Mouse (Mus musculus): ENCODE measurements around the gene Arsa.
A peak's percentile ranks its signal among the peaks of the same experiment; 100 is the strongest.

The Arsa gene

DNA sequence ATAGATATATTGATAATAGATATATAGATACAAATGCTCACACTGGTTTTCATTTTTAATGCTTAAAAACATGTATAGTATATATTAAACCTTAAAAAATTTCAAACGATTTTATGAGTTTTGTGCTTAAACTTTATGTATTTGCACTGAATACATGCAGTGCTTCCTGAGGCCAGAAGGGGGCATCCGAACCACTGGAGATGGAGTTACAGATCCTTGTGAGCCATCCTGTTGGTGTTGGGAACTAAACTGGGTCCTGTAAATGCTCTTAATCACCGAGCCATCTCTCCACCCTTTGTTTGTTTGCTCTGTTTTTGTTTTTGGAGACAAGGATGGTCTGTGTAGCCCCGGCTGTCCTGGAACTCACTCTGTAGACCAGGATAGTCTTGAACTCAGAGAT lies 17.7 kb upstream of the Arsa start:
- DNase-seq (ENCODE audit: low spot score), result no peak

DNA sequence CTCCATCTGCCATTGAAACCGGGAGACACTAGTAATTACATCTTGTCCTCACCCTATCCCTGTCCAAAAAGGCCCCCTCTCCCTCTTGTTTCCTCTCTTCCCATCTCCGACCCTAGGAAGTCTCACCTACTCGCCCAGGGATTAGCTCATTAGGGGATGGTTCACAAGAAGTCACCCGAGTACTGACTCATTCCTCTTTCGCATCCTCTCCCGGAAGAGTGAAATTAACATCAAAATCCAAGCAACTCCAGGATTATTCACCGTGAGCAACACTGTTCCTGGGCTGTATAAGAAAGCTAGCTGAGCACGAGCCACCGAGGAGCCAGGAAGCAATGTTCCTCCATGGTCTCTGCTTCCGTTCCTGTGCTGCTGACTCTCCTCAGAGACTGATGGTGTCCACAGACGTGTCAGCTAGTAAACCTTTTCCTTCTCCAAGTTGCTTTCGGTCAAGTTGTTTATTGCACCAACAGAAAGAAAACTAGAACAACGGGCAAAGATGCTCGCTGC lies 11.4 kb upstream of the Arsa start:
- no peak for DNase-seq (ENCODE audit: low spot score)

- DNase-seq (ENCODE audit: low spot score), result no peak
Measured at GRCm38 (mm10) chr15:89488182-89488581, 11.0 kb upstream of the Arsa start.

GRCm38 (mm10) chr15:89480584-89480983 lies 3.4 kb upstream of the Arsa start:
- DNase-seq (ENCODE audit: low spot score), result no peak

GRCm38 (mm10) chr15:89478622-89479021 lies 1.4 kb upstream of the Arsa start:
- DNase-seq (ENCODE audit: low spot score), result no peak

GRCm38 (mm10) chr15:89477806-89478205 lies 581 bp upstream of the Arsa start:
- no peak for DNase-seq (ENCODE audit: low spot score)

DNA sequence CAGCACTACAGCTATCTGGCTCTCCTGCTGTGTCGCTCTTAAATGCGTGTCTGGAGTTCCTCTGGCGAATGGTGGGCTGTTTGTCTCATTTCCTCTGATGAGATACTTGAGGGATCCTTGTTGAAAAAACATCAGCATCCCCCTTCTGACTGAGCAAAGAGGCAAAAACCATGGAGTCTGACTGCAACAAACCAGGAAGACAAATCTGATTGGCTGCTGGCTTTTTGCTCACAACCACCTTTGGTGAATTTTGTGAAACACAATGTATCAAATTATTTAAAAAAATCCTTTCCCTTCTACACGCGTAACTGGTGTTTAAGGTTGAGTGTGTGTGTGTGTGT lies 780 bp downstream of the Arsa start:
- no peak for DNase-seq (ENCODE audit: low spot score)

DNA sequence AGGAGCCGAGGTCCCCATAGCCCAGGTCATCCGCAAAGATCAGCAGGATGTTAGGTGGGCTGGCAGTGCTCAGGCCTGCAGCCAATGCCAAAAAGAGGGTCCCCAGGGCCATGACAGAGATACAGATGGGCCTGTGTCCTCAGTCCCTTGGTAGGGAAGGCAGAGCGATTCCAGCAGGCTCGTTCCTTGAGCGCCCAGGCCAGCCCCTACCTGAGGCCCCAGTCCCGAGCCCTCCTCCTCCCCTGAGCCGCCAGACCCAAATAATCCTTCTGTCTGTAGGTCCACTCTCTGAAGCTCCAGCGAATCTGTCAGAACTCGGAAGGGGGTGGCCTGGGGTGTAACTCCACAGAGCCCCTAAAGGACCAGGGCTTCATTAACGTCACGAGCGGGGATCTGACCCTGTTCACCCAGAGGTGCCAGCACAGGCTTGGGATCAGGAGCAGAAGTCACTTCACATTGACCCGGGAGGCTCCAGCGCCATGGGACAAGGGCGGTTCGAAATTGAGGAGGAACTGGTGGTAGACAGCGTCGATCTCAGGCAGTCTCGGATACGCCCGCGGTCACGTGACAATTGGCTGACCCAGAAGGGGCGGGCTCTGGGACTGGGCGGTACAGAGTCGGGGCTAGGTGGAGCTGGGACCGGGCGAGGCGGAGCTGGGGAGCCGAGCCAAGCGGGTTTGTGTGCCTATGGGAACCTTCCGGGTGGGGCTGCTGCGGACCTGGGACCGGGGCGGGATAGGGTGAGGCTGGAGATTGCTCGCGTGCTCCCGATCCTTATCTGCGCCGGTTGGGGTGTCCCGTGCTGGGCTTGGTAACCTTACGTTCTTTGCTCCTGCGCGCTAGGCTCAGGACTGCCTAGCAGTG lies 1.4 kb downstream of the Arsa start:
- peak; percentile 91 for DNase-seq (ENCODE audit: low spot score)

DNA sequence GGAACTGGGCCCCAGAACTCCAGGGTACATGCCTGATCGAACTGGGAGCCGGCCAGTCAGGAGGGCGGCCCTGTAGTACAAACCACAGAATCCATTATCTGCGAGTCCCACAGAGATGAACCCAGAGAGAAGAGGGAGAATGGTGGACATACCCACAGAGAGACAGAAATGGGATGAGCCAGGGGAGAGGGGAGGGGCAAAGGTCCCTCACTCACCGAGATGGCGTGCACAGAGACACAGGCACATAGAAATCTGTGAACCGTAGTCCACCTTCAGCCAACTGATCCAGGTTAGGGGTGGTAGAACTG lies 2.0 kb downstream of the Arsa start:
- DNase-seq (ENCODE audit: low spot score), result no peak

GRCm38 (mm10) chr15:89474596-89475292 lies 2.5 kb downstream of the Arsa start:
- DNase-seq (ENCODE audit: low spot score), result no peak

DNA sequence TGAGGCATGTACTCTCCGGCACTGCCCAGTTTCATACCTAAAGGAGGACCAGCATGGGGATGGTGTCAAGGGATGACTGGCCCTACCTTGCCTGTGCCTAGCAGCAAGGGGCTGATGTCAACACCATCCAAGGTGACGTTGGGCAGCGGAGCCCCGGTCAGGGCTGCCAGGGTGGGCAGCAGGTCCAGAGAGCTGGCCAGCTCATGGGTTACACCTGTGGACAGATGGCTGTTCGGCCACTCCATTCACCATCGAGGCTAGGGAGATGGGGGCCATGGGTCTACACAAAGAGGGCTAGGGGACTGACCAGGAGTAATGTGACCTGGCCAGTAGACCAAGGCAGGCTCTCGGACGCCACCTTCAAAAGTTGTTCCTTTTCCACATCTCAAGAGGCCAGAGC lies 3.3 kb downstream of the Arsa start:
- no peak for DNase-seq (ENCODE audit: low spot score)

- no peak for DNase-seq (ENCODE audit: low spot score)
Measured at GRCm38 (mm10) chr15:89473370-89473769, 3.9 kb downstream of the Arsa start.

GRCm38 (mm10) chr15:89471476-89471875 lies 5.7 kb downstream of the Arsa start:
- no peak for DNase-seq (ENCODE audit: low spot score)

GRCm38 (mm10) chr15:89468577-89468976 lies 8.6 kb downstream of the Arsa start:
- no peak for DNase-seq (ENCODE audit: low spot score)

DNA sequence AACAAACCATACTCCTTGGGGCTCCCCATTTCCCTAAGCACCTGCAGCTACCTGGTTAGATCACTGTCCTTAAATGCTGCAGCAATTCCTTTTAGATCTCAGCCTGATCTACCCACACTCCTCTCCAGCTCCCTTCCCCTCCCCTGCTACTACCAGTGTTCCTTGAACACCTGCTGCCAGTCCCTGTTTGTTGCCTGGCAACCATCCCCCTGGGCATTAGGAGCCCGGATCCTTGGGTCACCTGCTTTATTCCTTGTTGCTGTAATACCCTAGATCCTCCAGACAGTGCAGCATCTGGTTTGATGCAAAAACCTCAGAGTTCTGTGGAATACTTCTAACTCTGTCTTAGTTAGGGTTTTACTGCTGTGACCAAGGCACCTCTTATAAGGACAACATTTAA lies 12.2 kb downstream of the Arsa start:
- DNase-seq (ENCODE audit: low spot score), result no peak

DNA sequence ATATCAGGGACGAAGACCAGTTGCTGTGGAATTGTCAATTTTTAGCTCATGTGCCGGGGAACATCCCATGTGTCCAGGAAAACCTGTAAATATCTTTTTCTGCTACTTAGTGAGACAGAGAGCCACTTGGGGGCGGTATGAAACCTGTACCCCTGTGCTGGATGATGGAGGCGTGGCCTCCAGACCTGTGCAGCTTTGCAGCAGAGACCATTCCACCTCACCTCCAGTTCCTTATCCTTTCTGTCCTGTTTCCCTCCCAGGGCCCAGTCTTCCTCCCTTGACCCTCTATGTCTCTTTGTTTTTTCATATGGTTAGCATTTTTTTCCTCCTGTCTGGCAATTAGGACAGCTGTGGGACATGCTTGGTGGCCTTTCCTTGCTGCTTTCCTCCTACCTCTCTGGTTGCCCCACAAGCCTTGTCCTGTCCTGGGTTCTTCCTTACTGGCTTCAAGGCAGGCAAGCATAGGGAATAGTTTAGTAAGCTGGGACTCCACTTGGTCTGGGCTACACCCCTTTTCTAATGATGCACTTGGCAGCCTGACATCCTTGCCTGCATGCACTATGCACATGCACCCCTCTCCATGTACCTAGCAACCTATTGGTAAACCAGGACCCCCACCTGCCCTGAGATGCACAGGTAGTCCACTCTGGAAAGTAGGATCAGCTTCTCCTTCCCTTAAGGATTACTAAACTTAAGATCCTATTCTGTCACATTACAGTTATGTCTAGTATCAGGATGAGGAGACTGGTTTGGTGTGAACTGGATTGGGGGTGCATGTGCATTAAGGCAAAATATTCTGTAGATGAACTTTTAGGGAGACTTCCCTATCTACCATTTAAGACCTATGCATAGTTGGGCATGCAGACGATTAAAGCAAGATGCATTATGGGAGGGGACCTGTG lies 13.6 kb downstream of the Arsa start:
- DNase-seq (ENCODE audit: low spot score), result no peak

- DNase-seq (ENCODE audit: low spot score), result no peak
Measured at GRCm38 (mm10) chr15:89462176-89462575, 15.0 kb downstream of the Arsa start.

GRCm38 (mm10) chr15:89461321-89461720 lies 15.9 kb downstream of the Arsa start:
- DNase-seq (ENCODE audit: low spot score), result no peak

DNA sequence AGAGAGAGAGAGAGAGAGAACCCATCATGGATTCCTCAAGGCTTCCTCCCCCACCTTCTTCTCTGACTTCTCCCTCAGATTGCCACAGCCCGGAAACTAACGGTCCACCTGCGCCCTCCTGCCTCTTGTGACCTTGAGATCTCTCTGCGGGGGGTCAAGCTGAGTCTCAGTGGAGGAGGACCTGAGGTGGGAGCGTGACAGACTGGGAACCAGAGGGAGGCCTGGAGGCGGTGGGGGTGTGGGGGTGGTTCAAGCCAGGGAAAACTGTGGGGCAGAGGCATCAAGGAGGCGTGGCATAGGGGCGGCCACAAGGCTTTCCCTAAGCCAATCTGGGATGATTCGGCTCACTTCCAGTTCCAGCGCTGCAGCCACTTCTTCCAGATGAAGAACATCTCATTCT lies 16.9 kb downstream of the Arsa start:
- DNase-seq (ENCODE audit: low spot score), result no peak

- no peak for DNase-seq (ENCODE audit: low spot score)
Measured at GRCm38 (mm10) chr15:89459821-89460220, 17.4 kb downstream of the Arsa start.

DNA sequence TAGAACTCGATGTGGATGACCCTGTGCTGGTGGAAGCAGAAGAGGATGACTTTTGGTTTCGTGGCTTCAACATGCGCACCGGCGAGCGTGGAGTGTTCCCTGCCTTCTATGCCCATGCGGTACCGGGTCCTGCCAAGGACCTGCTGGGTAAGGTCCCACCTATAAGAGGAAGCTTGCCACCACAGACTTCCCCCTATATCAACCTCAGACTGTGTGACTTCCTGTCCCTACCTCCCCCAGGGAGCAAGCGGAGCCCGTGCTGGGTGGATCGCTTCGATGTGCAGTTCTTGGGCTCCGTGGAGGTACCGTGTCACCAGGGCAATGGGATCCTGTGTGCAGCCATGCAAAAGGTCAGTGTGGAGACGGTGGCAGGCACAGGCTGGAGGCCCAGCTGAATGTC lies 18.3 kb downstream of the Arsa start:
- DNase-seq (ENCODE audit: low spot score), result no peak

GRCm38 (mm10) chr15:89455642-89456041 lies 21.6 kb downstream of the Arsa start:
- no peak for DNase-seq (ENCODE audit: low spot score)

GRCm38 (mm10) chr15:89454857-89455256 lies 22.4 kb downstream of the Arsa start:
- no peak for DNase-seq (ENCODE audit: low spot score)
